Mouse (Mus musculus) frontal cortex, adult (tissue): ENCODE measurements around the gene Lrrc28.

ENCODE experiments used
- ATAC-seq: cut with Nextera tagmentation; 2 replicates; pipeline ENCODE4 v1.9.2; 2017; ENCODE audit warnings: mild to moderate bottlenecking, moderate library complexity, mixed read lengths; ENCODE audit not compliant: low TSS enrichment

Gene Lrrc28

GRCm38 (mm10) chr7:67487889-67488411 is 157.1 kb downstream of the Lrrc28 start:
- ATAC-seq = peak; percentile 31; the same call in 1 of the 2 replicates

GRCm38 (mm10) chr7:67486925-67487760 is 157.9 kb downstream of the Lrrc28 start:
- no peak for ATAC-seq

DNA sequence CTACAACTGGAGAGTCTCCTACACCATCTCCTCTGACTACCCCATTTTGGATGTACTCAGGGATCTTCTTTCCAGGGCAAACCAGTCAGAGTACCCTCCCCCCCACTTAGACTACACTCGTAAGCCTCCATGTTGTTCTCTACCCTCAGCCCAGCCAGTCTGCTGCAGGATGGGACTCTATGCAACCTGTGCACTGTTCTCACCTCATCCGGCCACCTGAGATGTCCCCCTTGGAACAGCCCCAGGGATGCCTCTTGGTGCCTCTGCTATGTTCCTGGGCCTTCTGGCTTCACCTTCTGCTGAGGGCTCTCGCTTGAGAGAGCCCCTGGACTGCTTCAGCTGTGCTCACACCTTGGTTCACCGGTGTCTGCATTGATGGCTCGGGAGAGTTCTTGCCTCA is 158.7 kb downstream of the Lrrc28 start:
- ATAC-seq = no peak

GRCm38 (mm10) chr7:67483698-67484097 is 161.4 kb downstream of the Lrrc28 start:
- ATAC-seq = no peak

DNA sequence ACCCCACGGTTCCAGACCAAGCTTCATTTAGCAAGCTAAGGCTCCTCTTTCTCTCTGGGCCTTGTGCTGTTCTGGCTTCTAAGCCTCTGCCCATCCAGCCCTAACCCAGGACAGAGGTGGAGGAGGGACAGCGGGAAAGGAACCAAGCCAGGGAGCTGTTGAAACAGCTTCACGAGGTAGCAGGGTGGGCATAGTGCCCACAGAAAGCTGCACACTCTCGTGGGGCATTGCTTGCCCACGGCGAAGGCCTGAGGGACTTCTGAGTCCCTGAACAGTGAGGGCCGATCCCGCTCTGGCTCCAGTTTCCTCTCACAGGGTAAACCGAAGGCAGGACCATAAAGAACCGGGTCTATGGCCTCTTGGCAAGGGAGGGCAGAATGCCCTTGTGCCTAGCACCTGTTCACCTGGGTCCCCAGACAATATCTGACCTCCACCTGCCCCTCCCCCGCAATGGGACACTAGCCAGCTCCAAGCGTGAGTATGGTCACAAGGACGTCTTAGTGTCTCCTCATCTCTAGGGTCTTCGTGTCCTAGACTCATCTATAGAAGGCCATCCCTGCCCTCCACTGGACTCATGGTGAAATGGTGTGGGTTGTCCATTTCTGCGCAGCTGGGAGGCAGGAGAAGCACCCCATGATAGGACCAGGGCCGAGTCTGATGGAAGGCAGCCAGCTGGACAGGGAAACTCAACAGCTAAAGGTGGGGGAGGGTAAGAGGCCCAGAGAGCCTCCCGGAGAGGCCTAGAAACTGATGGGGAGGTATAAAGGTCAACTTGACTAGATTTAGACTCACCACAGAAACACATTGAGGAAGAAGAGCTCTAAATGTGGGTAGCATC is 165.3 kb downstream of the Lrrc28 start:
- no peak for ATAC-seq

DNA sequence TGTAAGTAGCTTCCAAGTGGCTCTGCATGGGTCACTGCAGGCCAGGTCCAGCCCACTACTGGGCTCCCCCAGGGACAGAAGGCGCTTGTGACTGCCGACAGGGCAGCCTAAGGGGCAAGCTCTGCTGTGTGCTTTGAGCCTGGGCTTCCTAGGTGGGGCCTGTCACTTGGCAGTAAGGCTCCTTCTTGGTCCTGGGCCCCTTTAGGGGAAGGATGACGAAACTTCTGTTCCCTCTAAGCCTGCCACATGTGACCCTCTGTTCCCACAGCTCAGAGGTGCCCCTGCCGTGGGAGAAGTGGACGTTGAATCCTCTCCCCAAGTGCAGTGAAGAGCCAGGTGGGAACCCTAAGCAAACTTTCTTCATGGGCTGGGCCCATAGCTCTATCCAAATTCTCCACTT is 165.9 kb downstream of the Lrrc28 start:
- 0 out of 2 replicates have a peak, but pooled peaks have one; percentile 20 for ATAC-seq

DNA sequence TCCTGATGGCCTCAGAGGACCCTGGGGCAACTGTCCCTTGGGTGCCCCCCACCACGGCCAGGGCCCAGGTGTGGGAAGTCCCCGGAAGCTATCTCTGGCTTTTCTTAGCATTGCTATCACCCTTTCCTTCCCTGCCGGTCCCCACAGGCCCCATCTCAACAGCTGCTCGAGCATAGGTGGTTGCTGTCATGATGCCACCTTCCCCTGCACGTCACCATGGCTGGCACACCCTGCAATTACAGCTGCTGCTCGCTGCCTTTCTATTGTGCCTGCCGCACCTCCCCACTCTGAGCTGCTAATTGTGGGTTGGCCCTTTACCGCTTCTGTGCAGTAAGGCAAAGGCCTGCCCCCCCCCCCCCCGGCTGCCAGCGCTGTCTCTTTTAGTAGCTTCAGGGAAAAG is 167.1 kb downstream of the Lrrc28 start:
- 0 out of 2 replicates have a peak, but pooled peaks have one; percentile 29 for ATAC-seq

DNA sequence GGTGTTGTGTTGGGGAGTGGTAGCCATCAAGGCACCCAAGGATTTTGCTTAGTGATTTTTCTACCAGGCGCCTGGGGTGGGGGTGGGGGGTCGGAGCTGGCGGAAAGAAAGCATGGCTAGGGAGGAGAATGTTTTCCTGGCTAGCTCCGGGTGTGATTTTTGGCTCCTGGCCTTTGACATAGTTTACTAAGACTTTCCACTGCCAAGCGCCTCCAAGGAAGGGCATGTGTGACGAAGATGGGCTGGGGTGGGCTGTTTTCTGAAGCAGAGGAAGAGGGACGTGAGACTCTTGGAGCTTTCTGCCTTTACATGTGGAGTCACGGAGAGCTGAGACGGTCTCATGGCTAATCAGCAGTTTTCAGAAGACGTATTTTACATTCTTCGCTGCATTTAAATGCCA is 173.8 kb downstream of the Lrrc28 start:
- no peak for ATAC-seq

DNA sequence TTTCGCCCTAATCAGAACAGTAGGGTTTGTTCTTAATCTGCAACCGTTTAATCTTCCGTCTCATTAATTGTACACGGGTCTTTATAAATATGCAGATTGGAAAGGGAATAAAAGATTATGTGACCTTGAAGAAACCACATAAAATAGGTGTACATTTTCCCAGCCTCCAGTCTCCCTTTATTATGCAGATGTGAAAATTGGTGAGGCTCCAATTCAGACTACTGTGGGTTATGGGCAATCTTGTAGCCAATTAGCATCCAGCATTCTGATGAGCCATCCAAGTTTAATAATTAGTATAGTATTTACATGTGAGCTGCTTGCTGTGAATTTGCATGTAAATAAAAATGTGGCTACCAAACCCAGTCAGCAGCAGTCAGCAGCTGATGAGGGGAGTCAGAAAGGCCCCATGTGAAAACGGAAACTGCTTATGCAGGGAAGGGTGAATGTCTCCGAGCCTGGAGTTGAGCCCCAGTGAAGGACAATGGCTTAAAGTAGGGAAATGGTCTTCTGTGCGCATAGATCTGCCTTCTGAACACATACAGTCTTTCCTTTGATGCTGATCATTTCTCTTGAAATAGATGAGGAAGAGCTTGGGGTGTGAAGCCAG is 176.2 kb downstream of the Lrrc28 start:
- ATAC-seq = no peak

GRCm38 (mm10) chr7:67468180-67468579 is 176.9 kb downstream of the Lrrc28 start:
- no peak for ATAC-seq

DNA sequence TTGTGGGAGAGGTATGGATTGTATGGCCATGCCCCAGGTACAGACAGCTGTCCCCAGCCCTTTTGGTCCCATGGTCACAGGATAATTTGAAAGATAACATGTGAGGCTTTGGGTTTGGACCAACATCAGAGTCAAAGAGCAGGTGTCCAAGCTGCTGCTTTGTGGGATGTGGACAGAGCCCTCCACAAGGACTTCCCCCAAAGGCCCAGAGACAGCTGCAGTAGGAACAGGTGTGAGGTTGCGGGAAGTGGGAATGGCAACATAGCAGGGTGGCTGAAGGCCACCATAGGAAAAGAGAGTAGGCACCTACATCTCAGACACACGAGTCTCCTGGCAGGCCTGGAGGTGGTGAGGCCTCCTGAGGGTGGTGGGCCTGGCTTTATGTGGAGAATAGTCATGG is 178.7 kb downstream of the Lrrc28 start:
- ATAC-seq = no peak

GRCm38 (mm10) chr7:67464633-67465032 is 180.4 kb downstream of the Lrrc28 start:
- no peak for ATAC-seq

DNA sequence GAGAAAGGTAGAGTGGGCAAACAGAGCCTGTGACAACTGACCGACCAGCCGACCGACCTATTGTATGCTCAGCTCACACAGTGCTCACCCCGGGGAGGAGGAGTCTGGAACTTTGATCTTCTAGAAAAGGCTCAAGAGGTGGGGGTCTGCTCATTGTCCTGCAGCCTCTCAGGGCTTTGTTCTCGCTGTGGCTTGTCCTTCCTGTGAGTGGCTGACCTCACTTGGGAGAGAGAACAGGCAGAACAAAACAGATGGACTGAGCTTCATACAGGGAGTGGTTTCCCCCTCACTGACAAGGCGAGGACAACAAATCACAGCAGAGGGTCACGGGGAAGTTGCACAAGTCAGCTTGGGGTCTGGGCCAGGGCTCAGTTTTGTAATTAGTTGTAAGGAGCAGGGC is 181.5 kb downstream of the Lrrc28 start:
- no peak for ATAC-seq
